Mouse (Mus musculus): Measurements from ENCODE around the gene Chrd.

- TF ChIP-seq CTCF (IDR thresholded peaks at IDR 0.05; ENCODE audit: control insufficient read depth, insufficient read depth, low read length) (no peak), POLR2A (IDR thresholded peaks at IDR 0.05; ENCODE audit: borderline replicate concordance, control insufficient read depth, low read depth, low read length) (no peak)
Measured at GRCm38 (mm10) chr16:20700036-20700435, 32.9 kb upstream of the Chrd start.
